Mouse (Mus musculus): ENCODE data around the gene Nufip1.
A peak's percentile ranks its signal among the peaks of the same experiment; 100 is the strongest.
"Not testable (repeated sequence)": the region's sequence is repeated elsewhere in the genome, so short reads cannot be mapped to it uniquely, and the experiment has no call there.

Nufip1 gene

DNA sequence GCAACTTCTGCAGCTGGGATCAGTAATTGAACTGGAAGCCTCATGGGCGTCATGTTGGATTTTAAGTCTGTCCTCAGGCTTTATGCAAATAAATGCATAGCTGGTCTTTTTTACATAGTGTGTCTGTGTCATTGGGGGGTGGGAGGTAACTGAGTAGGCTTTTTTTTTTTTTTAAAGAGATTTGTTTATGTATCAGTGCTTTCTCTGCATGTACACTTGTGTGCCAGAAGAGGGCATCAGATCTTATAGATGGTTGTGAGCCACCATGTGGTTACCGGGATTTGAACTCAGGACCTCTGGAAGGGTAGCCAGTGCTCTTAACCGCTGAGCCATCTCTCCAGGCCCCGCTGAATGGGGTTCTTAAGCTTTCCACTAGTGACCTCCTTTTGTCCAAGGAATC is 24.3 kb downstream of the Nufip1 start:
- DNase-seq (ENCODE audit: low read depth in 2 of 2, low spot score in 2 of 2), result no peak

DNA sequence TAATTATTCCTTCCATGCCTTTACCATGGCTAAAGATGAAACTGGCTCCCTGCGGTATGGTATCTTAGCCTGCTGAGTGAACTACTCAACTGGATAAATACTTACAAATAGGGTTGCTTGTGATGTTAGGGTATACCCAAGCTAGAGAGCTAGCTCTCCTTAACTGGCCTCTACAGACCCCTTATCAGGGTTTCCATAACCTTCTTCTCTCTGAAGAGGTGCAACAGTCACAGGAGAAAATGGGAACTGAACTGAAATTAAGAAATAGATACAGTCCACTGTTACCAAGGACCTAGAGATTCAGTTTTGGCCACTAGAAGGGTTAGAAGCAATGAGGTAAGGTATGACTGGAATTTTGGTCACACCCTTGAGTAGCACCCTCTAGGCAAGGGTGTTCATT is 34.6 kb downstream of the Nufip1 start:
- DNase-seq (ENCODE audit: low read depth in 2 of 2, low spot score in 2 of 2), result no peak

DNA sequence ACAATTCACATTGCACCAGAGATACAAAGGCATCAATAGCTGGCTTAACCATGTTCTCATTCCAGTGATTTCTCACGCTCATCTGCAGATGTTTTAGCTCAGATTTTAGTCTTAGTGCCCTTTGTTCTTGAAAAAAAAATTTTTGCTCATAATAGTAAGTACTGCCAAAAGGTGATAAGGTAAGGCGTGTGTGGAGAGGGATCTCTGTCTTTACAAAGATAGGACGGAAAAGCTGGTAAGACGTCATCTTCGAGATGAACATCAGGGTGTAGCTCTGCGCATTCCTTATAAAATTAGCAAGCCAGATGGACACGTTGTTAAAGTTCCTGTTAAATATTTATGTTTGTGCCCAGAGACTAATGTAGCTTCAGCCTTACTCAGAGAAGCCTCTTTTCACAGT is 35.2 kb downstream of the Nufip1 start:
- no peak for DNase-seq (ENCODE audit: low read depth in 2 of 2, low spot score in 2 of 2)

DNA sequence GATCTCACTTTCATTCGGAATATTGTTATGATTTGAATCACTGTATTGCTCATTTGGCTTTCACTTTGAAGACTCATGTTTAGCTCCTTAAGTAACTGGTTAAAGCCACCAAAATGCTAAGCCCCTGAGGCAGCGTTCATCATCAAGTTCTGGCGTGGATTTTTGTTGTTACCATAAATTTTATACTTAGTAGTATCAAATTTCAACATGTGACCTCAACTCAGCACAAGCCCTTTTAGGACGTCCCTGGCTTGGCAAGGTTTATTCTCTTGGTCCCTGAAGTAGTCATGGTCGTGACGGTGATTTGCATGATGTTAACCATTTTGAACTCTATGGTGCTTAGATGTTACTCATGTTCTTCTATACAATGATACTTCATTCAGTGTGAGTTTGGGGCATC is 36.4 kb downstream of the Nufip1 start:
- no peak for DNase-seq (ENCODE audit: low read depth in 2 of 2, low spot score in 2 of 2)

DNA sequence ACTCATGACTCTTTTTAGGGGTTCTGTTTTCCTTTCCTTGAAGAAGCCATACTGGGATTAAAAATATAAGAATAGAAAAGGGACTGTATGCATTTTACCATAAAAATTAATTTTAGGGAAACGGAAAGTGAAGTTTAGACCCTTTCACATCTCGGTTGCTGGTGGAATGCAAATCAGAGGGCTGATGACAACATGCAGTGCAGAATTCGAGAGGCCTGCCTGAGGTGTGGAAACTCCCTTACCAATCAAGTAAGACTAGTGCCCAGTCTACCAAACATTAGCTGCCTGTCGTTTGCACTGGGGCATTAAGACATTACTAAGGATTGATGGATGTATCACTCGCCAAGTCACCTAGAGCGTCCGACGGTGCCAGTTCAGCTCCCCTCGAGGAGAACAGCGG is 37.6 kb downstream of the Nufip1 start:
- DNase-seq (ENCODE audit: low read depth in 2 of 2, low spot score in 2 of 2), result no peak

DNA sequence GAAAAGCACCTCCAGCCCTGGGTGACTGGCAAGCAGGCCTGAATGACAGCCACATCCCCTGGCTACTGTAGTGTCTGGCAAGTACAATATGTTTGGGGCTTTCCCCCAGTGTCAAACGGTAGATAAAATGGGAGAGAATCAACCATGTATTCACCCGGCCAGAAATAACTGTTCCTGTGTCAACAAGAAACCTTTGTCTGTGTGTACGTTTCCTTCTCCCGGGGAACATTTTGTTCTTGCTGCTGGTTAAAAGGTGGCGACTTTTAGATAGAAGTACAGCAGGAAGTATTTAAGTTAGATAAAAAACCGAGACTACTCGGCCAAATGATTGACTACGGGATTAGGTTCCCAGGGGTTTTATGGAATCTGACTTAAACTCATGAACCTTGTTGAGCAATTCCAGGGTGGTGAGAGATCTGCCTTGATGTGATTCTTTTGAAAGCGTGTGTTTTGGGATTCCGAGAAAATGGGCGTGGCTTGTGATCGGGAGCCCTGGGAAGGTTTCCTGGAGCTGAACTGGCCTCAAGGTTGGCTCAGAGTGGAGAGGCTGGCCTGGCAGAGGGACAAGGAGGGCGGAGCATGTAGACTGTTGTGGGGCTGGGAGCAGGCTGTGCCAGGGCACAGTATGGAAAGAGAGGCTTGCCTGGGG is 39.0 kb downstream of the Nufip1 start:
- no peak for DNase-seq (ENCODE audit: low read depth in 2 of 2, low spot score in 2 of 2)

DNA sequence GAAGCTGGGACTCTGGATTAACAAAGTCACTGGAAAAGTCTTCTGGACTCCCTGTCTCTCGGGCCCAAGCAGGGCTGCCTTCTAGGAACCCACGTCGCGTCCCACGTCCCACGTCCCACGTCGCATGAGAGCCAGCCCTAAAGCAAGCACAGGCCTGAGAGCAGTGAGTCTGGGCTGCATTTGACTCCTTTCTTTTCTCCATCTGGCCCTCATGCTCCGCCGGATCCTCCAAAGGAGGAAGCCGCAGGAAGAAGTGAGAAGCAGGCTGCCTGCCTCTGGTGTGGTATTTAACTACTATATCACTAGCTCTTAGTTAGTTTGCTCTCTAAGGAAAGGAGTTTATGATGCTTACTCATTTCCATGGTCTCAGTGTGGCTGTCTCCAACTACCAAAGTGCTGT is 39.8 kb downstream of the Nufip1 start:
- DNase-seq (ENCODE audit: low read depth in 2 of 2, low spot score in 2 of 2), result no peak

DNA sequence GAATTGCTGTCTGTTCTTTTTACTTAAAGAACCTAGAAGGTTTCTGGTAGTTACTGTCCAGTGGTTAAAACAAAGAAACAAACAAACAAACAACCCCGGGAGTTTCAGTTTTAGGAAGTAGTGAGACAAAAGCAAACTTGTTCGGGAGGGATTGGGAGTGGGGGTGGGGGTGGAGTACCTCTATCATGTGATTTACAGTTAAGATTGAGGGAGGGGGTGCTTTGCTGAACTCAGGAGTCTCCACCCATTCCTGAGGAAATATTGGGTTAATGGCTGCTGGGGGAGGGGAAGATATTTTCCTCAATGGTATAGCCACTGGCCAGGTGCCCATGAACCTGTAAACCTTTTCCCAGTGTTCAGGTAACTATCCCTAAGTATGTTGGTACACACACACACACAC is 40.3 kb downstream of the Nufip1 start:
- DNase-seq (ENCODE audit: low read depth in 2 of 2, low spot score in 2 of 2), result no peak

DNA sequence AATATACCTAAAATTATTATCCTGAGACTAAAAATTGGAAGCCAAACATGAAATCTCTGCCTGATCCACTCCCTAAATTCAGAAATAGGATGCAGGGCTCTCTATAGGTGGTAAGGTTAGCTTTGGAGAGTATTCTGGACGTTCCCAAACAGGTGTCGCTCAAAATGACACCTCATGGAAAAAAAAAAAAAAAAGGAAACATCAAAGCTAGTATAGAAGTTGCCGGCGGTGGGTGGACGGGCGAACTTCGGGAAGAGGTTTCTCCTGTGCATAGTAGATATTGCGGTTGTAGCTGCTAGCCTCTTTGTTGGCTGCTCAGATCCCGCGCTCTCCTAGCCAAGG is 41.1 kb downstream of the Nufip1 start:
- DNase-seq (ENCODE audit: low read depth in 2 of 2, low spot score in 2 of 2), result no peak

DNA sequence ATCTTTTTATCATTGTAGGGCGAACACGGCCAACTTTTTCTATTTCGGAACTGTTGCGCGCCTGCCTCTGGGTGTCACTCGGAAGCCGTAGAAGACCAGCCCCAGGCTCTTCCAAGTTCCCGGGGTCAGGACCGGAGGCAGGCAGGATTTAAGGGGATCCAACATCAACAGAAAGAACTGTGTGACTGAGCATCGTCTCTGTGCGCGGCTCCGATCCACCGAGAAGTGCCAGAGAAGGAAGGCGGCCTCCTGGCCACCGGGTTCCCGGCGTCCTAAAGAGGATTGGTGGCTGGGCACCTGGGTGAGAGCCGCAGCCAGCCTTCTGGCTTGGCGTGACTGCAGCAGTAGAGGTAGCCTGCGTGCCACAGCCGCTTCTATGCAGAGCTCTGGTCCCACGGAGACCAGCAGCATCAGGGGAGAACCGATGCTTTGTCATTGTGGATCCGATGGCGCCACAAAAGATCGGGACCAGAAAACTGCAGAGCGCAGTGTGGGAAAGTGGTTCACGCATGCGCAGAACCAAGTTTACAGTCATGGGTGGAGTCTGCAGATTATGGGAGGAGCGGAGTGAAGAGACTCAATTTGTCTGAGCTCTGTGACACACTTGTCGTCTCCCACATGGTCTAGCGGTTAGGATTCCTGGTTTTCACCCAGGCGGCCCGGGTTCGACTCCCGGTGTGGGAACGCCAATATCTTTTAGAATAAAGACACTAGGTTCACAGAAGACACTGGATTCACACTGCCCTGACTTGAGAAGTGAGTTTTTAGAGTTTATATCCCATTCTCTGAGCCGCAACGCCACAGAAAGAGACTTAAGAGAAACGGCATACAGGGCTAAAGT is 41.7 kb downstream of the Nufip1 start:
- DNase-seq (ENCODE audit: low read depth in 2 of 2, low spot score in 2 of 2), result peak; percentile 94 to 95

DNA sequence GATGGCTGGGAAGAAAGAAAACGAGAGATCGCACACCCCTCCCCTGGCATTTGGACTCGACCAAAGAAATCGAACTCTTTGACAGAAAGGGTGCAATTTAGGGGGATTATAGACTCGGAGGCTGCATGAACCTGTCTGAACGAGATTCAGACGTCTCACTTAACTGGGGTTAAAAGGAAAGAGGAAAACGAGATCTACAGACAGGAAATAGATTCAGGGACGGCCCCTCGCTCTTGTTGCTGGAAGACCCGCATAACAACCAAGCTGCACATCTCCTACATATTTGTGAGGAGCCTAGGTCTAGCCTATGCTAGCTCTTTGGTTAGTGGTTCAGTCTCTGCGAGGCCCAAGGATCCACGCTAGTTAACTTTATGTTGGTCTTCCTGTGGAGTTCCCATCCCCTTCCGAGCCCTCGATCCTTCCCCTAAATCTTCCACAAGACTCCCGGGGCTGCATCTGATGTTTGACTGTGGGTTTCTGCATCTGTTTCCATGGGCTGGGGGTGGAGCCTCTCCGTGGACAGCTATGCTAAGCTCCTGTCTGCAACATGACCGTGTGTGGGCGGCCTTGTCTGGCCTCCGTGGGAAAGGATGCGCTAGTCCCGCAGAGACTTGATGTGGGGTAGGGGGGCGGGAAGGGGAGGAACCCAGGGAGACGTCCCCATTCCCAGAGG is 42.4 kb downstream of the Nufip1 start:
- no peak for DNase-seq (ENCODE audit: low read depth in 2 of 2, low spot score in 2 of 2)

DNA sequence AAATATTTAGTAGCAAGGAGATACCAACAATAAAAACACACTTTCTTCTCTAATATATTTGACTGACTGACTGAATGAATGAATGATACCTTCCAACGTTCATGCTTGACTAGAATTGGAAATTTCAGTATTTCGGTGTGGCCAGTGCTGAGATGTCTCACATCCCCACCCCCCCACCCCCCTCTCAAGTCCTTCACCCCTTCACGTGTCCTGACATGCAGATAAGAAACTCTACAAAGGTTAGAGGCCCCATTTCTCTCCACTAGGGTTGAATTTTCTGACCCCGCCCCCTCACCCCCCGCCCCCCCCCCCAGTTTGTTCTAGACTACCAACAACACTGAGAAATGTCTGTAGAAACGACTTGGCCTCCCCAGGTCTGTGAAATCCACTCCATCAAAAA is 43.1 kb downstream of the Nufip1 start:
- no peak for DNase-seq (ENCODE audit: low read depth in 2 of 2, low spot score in 2 of 2)

DNA sequence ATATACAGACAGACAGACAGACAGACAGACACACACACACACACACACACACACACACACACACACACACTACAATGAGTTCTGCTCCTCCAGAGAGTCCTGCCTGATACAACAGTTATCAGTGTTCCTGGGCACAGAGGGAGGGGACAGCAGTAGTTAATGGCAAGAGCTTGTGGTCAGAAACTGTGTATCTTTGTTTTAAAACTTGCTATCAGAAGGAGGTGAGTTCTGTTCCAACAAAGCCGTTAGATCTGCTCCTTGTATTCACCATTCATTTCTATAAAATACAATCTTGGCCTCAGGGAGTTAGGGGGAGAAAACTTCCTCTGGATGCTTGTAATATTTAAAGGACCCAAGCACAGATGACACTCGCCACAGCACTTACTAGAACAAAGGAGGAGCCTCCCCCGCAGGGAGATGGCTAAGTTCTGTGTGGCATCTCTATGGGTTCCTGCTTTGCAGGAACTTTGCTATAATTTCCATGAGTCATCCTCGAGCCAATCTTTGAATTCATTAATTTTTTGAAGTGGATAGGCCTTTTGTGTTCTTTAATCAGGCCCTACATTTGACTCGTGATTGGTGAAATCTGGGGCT is 47.6 kb downstream of the Nufip1 start:
- no peak for DNase-seq (ENCODE audit: low read depth in 2 of 2, low spot score in 2 of 2)

DNA sequence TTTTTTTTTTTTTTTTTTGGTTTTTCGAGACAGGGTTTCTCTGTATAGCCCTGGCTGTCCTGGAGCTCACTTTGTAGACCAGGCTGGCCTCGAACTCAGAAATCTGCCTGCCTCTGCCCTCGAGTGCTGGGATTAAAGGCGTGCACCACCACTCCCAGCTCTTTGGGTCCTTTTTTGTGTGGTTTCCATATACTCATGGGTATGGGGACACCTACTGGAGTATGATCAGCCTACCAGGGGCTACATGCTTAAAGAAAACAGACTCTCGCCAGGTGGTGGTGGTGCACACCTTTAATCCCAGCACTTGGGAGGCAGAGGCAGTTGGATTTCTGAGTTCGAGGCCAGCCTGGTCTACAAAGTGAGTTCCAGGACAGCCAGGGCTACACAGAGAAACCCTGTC is 49.9 kb downstream of the Nufip1 start:
- DNase-seq (ENCODE audit: low read depth in 2 of 2, low spot score in 2 of 2), result not testable (repeated sequence)

DNA sequence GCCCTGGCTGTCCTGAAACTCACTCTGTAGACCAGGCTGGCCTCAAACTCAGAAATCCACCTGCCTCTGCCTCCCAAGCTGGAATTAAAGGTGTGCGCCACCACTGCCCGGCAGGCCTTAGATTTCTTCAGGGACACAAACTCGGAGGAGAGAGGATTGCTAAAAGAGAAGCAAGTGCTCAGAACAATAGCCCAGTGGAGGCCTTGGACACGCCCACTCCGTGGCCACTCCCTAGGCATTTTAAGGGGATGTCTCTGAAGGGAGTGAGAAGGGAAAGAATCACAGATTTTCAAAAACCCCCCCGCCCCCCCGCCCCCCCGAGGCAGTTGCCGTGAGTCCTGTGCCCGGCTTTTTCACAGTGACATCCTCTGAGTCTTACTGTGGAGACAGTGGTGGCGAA is 53.5 kb downstream of the Nufip1 start:
- no peak for DNase-seq (ENCODE audit: low read depth in 2 of 2, low spot score in 2 of 2)

DNA sequence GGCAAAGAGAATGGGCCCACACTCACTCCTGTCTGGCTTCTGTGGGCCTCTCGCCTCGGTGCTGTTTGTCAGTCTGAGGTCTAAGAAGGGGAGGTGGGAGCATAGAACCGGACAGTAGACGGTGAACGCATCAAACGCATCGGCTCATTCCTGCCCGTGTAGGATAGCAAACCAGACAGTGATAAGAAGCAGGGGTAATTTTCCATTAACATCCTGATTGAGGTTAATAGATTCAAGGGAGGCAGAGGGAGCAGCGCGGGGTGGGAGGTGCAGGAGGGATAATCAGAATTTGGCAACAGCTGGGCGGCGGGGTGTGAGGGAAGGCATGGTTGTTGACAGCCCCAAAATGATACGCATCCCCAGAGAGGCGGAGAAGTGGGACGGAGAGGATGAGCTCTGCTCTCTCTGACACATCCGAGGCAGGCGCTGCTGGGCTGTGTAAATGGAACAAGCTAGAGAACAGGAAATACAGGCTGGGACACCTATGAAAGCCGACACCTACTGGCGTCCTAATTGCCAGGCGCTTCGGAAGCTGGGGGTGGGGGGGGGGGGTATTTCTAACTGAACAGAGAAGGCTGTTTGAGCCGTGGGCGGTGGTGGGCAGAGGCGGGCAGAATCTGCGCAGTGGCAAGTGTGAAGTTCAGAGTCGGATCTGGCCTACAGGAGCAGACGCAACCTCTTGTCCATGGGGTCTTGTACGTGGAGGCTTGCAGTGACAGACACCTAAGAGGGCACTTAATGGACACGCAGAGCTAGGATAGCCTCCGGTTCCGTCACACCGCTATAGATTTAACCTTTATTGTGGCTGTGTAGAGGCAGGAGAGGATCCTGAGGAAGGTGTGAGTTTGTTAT is 54.4 kb downstream of the Nufip1 start:
- no peak for DNase-seq (ENCODE audit: low read depth in 2 of 2, low spot score in 2 of 2)

DNA sequence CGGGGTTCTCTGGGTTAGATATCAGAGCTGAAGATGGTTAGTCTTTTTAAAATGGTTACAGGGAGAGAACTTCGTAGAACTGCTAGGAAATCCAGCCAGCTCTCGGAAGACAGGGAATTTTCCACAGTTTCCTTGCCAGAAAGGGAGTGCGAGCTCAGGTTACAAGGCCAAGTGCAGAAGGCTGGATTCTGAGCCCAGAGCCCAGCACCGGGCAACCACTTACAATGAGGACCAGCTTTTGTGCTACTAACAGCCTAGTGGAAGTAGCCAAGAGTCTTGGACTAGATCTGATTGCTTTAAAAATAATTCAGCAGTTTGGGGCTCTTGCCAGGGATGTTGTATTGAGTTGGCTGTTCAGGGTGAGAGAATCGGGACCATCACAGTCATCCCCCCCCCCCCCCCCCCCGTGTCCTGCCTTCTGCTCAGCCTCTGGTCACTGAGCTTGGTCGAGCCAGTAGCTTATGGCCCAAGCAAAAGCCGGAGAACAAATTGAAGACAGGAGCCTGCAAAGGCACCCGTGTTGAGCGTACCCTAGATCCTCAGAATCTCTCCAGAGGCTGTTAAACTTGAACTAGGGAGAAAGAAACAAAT is 59.3 kb downstream of the Nufip1 start:
- DNase-seq (ENCODE audit: low read depth in 2 of 2, low spot score in 2 of 2), result no peak

DNA sequence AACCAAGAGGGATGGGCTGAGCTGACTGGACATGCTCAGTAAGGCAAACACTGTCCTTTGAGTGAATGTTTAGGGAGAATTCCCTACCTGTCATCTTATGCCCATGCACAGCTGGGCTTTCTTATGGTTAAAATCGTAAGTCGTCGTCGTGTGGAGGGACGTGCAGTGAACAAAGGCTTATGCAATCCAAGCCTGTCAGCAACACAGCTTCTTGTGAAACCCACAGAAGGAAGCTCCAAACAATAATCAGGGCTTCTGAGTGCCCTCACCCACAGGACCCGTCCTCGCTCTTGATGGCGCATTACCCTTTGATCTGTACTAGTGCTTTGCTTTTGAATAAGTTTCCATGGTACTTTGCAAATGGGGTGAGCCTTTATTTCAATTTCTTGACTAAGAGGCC is 60.6 kb downstream of the Nufip1 start:
- no peak for DNase-seq (ENCODE audit: low read depth in 2 of 2, low spot score in 2 of 2)

DNA sequence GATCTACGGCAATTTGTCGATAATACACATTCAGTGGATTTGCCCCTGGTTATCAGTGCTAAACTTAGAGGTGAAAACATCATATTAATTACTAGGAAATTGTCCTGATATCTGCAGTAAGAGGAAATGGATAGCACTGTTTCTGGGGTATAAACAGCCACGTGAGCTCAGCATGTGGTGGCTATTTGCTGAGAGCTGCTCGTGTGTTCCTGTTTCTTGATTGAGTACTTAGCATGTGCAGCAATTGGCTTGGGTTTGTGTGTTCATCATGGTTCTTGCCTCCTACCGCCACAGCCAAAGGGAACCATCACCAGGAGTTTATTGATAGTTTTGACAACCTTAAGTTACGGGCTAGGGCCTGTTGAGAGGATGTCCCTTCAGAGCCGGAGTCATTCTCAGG is 63.6 kb downstream of the Nufip1 start:
- no peak for DNase-seq (ENCODE audit: low read depth in 2 of 2, low spot score in 2 of 2)

DNA sequence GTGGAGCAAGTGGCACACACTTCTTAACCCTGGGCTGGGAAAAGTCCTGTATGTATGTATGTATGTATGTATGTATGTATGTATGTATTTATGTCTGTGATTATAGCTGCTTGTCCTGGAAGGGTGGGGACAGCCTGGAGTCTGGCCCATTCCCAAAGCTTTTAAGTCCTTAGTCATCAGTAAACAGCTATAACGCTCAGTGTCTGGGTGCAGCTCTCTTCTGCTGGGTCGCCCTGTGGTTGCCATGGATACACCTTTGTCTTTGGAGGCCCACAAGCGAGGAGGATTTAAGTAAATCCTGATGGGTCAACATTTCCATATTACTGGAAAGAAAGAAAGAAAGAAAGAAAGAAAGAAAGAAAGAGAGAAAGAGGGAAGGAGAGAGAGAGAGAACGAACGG is 65.1 kb downstream of the Nufip1 start:
- DNase-seq (ENCODE audit: low read depth in 2 of 2, low spot score in 2 of 2), result no peak

DNA sequence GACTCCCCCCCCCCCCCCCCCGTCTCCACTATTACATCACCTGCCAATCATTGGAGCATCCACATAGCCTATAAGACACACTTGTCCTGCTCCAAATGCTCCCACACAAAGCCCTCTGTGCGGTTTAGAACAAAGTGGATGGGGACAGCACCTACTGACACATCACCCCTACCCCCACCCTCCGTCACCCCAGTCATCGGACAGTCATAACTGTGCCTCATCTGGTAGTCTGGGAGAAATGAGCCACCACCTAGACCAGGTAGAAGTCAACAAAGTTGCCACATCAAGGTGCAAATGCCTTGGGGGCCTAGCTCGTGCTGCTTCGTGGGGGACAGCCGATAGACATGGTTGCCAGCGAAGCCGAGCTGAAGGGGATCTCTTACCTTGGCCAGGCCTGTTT is 66.5 kb downstream of the Nufip1 start:
- no peak for DNase-seq (ENCODE audit: low read depth in 2 of 2, low spot score in 2 of 2)

Data from CD8-positive naive resting alpha-beta T cell, adult 2 months (primary cell).